Mouse (Mus musculus) stomach, embryonic 14.5 days (tissue): ENCODE measurements around the gene Grm3. TPM values are rescaled to one million over a fixed set of nuclear protein-coding genes. Genes with fewer than 3 reads are reported as not detected.

Source experiments
- ATAC-seq: fragments of 200-750 bp; cut with Nextera tagmentation; 2 replicates; pipeline ENCODE4 v1.8.0; 2017; ENCODE audit warnings: low read depth, moderate TSS enrichment; ENCODE audit not compliant: insufficient number of reproducible peaks, insufficient read depth, low FRiP score
- H3K27ac ChIP-seq: fragments of 300-500 bp; sonication (generic); 2 replicates; pipeline ENCODE4 v1.5.1; 2014; ENCODE audit warnings: mild to moderate bottlenecking, low read length, moderate library complexity, mixed read lengths
- H3K27me3 ChIP-seq: fragments of 300-500 bp; sonication (generic); 2 replicates; pipeline ENCODE4 v1.6.1; 2014; ENCODE audit warnings: low read length, control low read depth, mixed read lengths; ENCODE audit not compliant: control insufficient read depth, insufficient read depth
- H3K36me3 ChIP-seq: fragments of 300-500 bp; sonication (generic); 2 replicates; pipeline ENCODE4 v1.6.1; 2014; ENCODE audit warnings: mild to moderate bottlenecking, control low read depth, low read length, moderate library complexity, mixed read lengths; ENCODE audit not compliant: control insufficient read depth, insufficient read depth
- H3K4me1 ChIP-seq: fragments of 300-500 bp; sonication (generic); 2 replicates; pipeline ENCODE4 v1.6.1; 2014; ENCODE audit warnings: low read length, control low read depth, mixed read lengths; ENCODE audit not compliant: control insufficient read depth, insufficient read depth
- H3K4me2 ChIP-seq: fragments of 300-500 bp; sonication (generic); replicated peaks from 2 replicates; pipeline ENCODE4 v1.6.1; 2014; ENCODE audit warnings: low read depth, low read length, control low read depth
- H3K4me3 ChIP-seq: fragments of 300-500 bp; sonication (generic); 2 replicates; pipeline ENCODE4 v1.5.1; 2014; ENCODE audit warnings: low read depth, low read length, control low read depth
- H3K9ac ChIP-seq: fragments of 300-500 bp; sonication (generic); replicated peaks from 2 replicates; pipeline ENCODE4 v1.6.1; 2014; ENCODE audit warnings: low read depth, mild to moderate bottlenecking, control low read depth, low read length, moderate library complexity, mixed read lengths
- H3K9me3 ChIP-seq: fragments of 300-500 bp; sonication (generic); 2 replicates; pipeline ENCODE4 v1.6.1; 2016; ENCODE audit warnings: low read depth, low read length, control low read depth; ENCODE audit not compliant: control insufficient read depth
- WGBS: fragments of 180-500 bp; shearing (Covaris S2); extraction: QIAGEN DNeasy Blood & Tissue Kit; methylation state at CpG from one replicate; pipeline ENCODE4 v1.1.7; 2014; 5-methylcytosine and 5-hydroxymethylcytosine counted together
- polyA plus RNA-seq: library from polyadenylated mRNA; unstranded; fragments of >200 nt; fragmentation: Nextera tagmentation; extraction: Ambion mirVana; gene quantifications from 2 replicates; pipeline ENCODE4 v1.2.1, GENCODE M21; 2014

Grm3 gene
- polyA plus RNA-seq, 1 experiment from 2014 or later: 2.1 TPM

- 81% methylated on average over 3 of the region's 3 CpGs for WGBS
- H3K9me3 ChIP-seq: no peaks in the 10 kb centered on the region
- H3K4me2 ChIP-seq: no peak overlapping the region
- no peaks in the 10 kb centered on the region for H3K27me3 ChIP-seq
- H3K4me1 ChIP-seq: no peaks in the 10 kb centered on the region
- ATAC-seq: no peak
- no peak overlapping the region for H3K4me3 ChIP-seq
- no peaks in the 10 kb centered on the region for H3K36me3 ChIP-seq
- no peak overlapping the region for H3K27ac ChIP-seq
- H3K9ac ChIP-seq: no peak overlapping the region
These were observed 61.6 kb downstream of the Grm3 start for GRCm38 (mm10) chr5:9663416-9663815.

GRCm38 (mm10) chr5:9661870-9662589, 62.9 kb downstream of the Grm3 start:
- H3K36me3 ChIP-seq: no peaks in the 10 kb centered on the region
- WGBS: 45% methylated on average over 9 of the region's 9 CpGs
- H3K4me1 ChIP-seq: no peaks in the 10 kb centered on the region
- no peak overlapping the region for H3K4me3 ChIP-seq
- no peaks in the 10 kb centered on the region for H3K27me3 ChIP-seq
- H3K9ac ChIP-seq: no peak overlapping the region
- no peaks in the 10 kb centered on the region for H3K9me3 ChIP-seq
- no peak overlapping the region for H3K4me2 ChIP-seq
- ATAC-seq: no peak
- H3K27ac ChIP-seq: no peak overlapping the region

- Histone ChIP-seq H3K9me3 (no peaks in the 10 kb centered on the region), H3K4me3 (no peak overlapping the region), H3K4me2 (no peak overlapping the region), H3K4me1 (no peaks in the 10 kb centered on the region), H3K36me3 (no peaks in the 10 kb centered on the region), H3K27ac (no peak overlapping the region), H3K27me3 (no peaks in the 10 kb centered on the region), H3K9ac (no peak overlapping the region)
- WGBS: 92% methylated on average over 2 of the region's 2 CpGs
- no peak for ATAC-seq
These were observed 86.4 kb downstream of the Grm3 start for GRCm38 (mm10) chr5:9638612-9639011.

GRCm38 (mm10) chr5:9627220-9627619, 97.8 kb downstream of the Grm3 start:
- no peak overlapping the region for H3K27ac ChIP-seq
- no peak overlapping the region for H3K9ac ChIP-seq
- no peak for ATAC-seq
- no peaks in the 10 kb centered on the region for H3K36me3 ChIP-seq
- no peaks in the 10 kb centered on the region for H3K27me3 ChIP-seq
- 71% methylated on average over 2 of the region's 2 CpGs for WGBS
- no peak overlapping the region for H3K4me3 ChIP-seq
- H3K4me2 ChIP-seq: no peak overlapping the region
- no peaks in the 10 kb centered on the region for H3K9me3 ChIP-seq
- H3K4me1 ChIP-seq: no peaks in the 10 kb centered on the region

GRCm38 (mm10) chr5:9624396-9624795, 100.6 kb downstream of the Grm3 start:
- no peaks in the 10 kb centered on the region for H3K4me1 ChIP-seq
- H3K36me3 ChIP-seq: no peaks in the 10 kb centered on the region
- 73% methylated on average over 4 of the region's 4 CpGs for WGBS
- no peak overlapping the region for H3K27ac ChIP-seq
- no peak overlapping the region for H3K4me2 ChIP-seq
- H3K9ac ChIP-seq: no peak overlapping the region
- H3K4me3 ChIP-seq: no peak overlapping the region
- no peaks in the 10 kb centered on the region for H3K27me3 ChIP-seq
- no peaks in the 10 kb centered on the region for H3K9me3 ChIP-seq
- ATAC-seq: no peak

- H3K4me2 ChIP-seq: no peak overlapping the region
- no peaks in the 10 kb centered on the region for H3K4me1 ChIP-seq
- H3K9ac ChIP-seq: no peak overlapping the region
- no peak for ATAC-seq
- no peak overlapping the region for H3K4me3 ChIP-seq
- H3K27me3 ChIP-seq: no peaks in the 10 kb centered on the region
- no peaks in the 10 kb centered on the region for H3K36me3 ChIP-seq
- no peaks in the 10 kb centered on the region for H3K9me3 ChIP-seq
- WGBS: 24% methylated on average over 4 of the region's 4 CpGs
- no peak overlapping the region for H3K27ac ChIP-seq
These were observed 101.9 kb downstream of the Grm3 start for GRCm38 (mm10) chr5:9623095-9623459.

- no peaks in the 10 kb centered on the region for H3K27me3 ChIP-seq
- no peaks in the 10 kb centered on the region for H3K36me3 ChIP-seq
- ATAC-seq: no peak
- H3K9ac ChIP-seq: no peak overlapping the region
- H3K9me3 ChIP-seq: no peaks in the 10 kb centered on the region
- no peak overlapping the region for H3K4me3 ChIP-seq
- no peak overlapping the region for H3K4me2 ChIP-seq
- H3K27ac ChIP-seq: no peak overlapping the region
- no peaks in the 10 kb centered on the region for H3K4me1 ChIP-seq
- whole genome bisulfite sequencing: 68% methylated on average over 4 of the region's 4 CpGs
These were observed 102.5 kb downstream of the Grm3 start for GRCm38 (mm10) chr5:9622264-9623094.

GRCm38 (mm10) chr5:9621417-9622067, 103.4 kb downstream of the Grm3 start:
- H3K9ac ChIP-seq: no peak overlapping the region
- H3K27me3 ChIP-seq: no peaks in the 10 kb centered on the region
- H3K9me3 ChIP-seq: no peaks in the 10 kb centered on the region
- H3K4me2 ChIP-seq: no peak overlapping the region
- no peak overlapping the region for H3K27ac ChIP-seq
- no peaks in the 10 kb centered on the region for H3K36me3 ChIP-seq
- no peaks in the 10 kb centered on the region for H3K4me1 ChIP-seq
- ATAC-seq: no peak
- H3K4me3 ChIP-seq: no peak overlapping the region
- 87% methylated on average over 3 of the region's 3 CpGs for WGBS
